Mouse (Mus musculus) heart, postnatal 0 days (tissue): ENCODE results near the gene Alg9.

Source experiments
- CTCF ChIP-seq: IDR thresholded peaks from 2 replicates; pipeline ENCODE4 v1.5.1; 2016; ENCODE audit warnings: antibody characterized with exemption, control low read depth, low read depth
- EP300 ChIP-seq: IDR thresholded peaks from 2 replicates; pipeline ENCODE4 v1.6.1; 2016; ENCODE audit warnings: antibody characterized with exemption, low read depth

DNA sequence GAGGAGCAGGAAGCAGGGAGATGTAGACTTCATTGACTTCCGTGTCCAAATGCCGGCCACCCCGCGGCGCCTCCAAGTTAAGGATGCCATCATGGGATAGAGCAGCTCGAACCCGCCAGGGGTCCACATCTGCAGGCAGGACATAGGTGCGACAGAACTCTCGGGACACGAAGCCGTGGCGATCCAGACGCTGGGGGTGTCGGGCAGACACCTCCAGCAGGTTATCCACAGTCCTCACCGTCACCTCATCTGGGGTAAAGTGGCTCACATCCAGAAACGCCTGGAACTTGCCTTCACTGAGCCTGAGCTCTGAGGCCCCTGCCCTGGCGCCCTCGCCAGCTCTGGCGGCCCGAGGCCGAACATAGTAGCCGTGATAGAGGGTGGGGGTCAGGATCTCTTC, 23.5 kb upstream of the Alg9 start, which contains the start of gene Cryab:
- TF ChIP-seq CTCF: no peak
- no peak for TF ChIP-seq EP300
